Mouse (Mus musculus) mature B cell (primary cell): Measurements from ENCODE around the gene Gm12216.

ENCODE experiments used
- in situ Hi-C: fragments of 300-500 bp; cut with MboI; formaldehyde crosslinking; loops from 2 replicates; pipeline ENCODE4 v1.14.3; 2019

Gm12216 gene

GRCm38 (mm10) chr11:53821230-53821944, 37.7 kb downstream of the Gm12216 start:
- in situ Hi-C loops, result no loop called here

DNA sequence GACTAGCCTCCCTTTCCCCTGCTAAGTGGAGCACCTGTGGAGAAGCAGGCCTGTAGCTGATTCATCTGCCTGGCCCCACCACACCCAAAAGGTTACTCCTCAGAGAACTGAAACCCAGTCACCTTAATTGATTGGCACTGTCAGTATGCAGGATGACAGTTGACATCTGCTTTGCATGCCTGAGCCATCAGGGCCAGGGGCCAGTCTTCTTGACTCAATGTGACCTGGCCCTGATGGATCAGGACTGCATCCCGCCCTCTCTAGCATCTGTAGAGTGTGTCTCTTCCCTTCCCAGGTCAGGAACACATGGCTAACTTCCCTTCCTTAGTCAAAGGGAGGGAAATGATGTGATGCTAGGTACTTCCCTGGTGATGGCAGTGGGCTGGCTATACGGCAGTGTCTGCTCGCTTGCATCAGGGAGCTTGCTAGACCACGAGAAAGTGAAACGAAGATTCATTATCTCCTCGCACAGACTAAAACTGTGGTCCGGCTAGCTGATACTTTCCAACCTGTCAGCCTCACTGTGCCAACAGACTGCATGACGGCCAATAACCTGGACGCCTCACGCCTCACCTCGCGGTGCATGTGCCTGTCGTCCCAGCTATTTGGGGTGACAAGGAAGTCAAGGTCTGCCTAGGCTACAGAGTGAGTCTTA, 38.4 kb downstream of the Gm12216 start:
- in situ Hi-C loops, result no loop called here

GRCm38 (mm10) chr11:53819511-53819910, 39.5 kb downstream of the Gm12216 start:
- in situ Hi-C loops, result no loop called here

- in situ Hi-C loops, result no loop called here
Measured at GRCm38 (mm10) chr11:53818794-53819193, 40.3 kb downstream of the Gm12216 start.

GRCm38 (mm10) chr11:53816841-53817375, 42.1 kb downstream of the Gm12216 start:
- in situ Hi-C loops, result no loop called here

GRCm38 (mm10) chr11:53814810-53815209, 44.2 kb downstream of the Gm12216 start:
- in situ Hi-C loops, result no loop called here

- in situ Hi-C loops, result no loop called here
Measured at GRCm38 (mm10) chr11:53813001-53813868, 45.8 kb downstream of the Gm12216 start.

GRCm38 (mm10) chr11:53811312-53811711, 47.7 kb downstream of the Gm12216 start:
- in situ Hi-C loops, result no loop called here

GRCm38 (mm10) chr11:53810749-53811148, 48.3 kb downstream of the Gm12216 start:
- in situ Hi-C loops, result no loop called here

DNA sequence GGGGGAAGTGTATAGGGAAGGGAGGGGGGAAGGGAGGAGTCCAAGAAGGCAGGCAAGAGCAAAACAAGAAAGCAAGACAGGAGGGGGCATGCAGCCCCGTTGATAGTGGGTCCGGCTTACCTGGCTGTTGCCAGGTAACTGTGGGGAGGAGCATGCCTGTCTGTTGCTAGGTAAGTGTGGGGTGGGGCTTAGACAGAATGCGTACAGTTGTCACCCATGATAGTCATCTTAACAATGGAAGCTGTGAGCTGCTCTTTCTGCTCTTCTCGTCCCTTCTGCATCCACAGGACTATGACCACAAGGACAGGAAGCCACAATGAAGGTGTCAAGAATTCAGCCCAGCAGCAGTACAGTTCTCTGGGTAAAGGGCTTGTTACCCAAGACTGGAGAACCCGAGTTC, 48.9 kb downstream of the Gm12216 start:
- in situ Hi-C loops, result no loop called here

DNA sequence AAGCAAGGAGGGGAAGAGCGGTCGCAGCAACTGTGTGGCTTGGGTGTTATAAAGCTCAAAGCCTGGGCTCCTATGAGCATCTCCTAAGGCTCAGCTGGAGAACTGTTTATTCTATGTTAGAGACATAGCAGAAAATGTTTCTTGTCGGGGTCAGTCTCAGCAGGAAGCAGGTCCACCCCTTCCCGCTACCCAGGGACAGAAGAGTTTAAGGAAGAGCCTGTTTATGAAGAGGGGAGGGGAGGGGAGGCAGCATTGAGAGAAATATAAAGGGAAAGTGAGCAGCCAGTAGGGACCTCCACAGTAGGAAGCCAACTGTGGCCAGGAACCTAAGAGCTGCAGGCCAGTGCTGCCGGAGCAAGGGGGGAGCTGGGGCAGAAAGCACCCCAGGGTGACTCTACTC, 49.7 kb downstream of the Gm12216 start:
- in situ Hi-C loops, result no loop called here

- in situ Hi-C loops, result no loop called here
Measured at GRCm38 (mm10) chr11:53805786-53806185, 53.3 kb downstream of the Gm12216 start.

DNA sequence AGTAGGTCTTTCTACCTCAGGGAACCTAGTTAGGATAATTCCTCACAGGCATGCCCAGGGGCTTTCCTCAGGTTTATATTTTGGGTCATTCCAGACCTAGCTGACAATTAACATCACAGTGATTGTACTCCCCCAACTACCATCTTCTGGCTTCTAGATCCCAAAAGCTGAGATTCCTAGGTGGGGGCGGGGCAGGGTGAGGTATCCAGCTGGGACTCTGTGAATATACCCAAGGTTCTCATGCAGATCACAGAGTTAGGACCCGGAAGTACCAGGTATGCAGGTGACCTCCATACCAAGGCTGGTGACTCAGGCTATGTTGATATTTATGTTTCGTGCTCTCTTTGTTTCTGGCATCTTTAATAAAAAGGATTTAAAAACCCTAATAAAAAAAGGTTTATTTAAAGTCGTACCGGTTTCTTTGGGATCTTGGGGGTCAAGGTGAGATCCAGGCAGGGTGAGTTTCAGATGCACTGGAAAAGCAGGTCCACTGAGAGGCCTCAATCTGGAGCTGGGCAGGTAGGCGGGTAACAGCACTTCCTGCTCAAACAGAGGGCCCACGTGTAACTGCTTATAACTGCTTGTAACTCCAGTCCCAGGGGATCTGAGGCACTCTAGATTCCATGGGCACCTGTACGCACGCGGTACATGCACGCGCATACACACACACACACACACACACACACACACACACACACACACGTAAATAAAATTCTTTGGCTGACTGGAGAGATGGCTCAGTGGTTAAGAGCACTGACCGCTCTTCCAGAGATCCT, 54.3 kb downstream of the Gm12216 start:
- in situ Hi-C loops, result no loop called here

- in situ Hi-C loops, result no loop called here
Measured at GRCm38 (mm10) chr11:53803494-53803893, 55.6 kb downstream of the Gm12216 start.

GRCm38 (mm10) chr11:53803093-53803492, 56.0 kb downstream of the Gm12216 start:
- in situ Hi-C loops, result no loop called here

- in situ Hi-C loops, result no loop called here
Measured at GRCm38 (mm10) chr11:53800975-53801374, 58.1 kb downstream of the Gm12216 start.

DNA sequence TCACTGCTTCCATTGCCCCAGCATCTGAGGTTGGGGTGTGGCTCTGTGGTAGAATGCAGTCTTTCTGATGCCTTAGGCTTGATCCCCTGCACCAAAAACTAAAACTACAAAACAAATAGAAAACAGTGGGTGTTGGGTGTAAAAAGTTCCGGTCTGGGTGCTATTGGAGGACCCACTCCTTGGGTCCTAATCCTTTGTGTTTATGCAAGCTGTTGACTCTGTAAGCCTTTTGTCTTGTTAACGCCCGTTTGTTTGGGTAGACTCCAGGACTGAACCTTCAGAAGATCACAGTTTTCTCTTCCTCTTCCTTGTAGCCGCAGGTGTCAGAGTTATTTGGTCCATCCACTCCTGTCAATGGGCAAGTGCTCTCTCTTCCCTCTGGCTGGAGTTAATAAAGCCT, 59.0 kb downstream of the Gm12216 start:
- in situ Hi-C loops, result no loop called here

DNA sequence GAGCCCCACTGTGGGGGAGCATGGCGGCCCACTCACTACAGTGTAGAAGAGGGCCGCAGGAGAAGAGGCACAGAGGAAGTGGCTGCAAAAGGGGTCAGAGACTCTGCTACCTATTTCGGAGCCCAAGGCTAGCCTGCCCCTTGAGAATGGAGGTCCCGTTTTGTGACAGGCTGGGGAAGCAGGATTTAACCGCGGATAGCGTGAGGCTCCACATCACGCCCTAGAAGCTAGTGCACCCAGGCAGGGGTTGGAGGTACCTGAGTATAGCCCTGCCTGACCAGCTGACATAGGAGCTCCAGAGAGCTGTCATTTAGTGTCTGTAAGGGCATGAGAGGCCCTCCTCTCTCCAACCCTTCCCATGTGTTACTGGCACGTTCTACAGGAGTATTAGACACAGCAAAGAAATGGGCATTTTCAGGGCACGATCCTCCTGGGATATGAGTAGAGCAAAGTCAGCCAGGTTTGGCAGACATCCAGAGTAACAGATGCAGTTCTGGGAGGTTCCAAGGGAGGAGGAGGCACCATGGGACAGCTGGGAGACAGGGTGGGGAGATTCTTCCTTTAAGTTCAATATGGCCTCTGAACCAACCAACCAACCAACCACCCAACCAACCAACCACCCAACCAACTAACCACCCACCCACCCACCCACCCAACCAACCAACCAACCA, 60.9 kb downstream of the Gm12216 start:
- in situ Hi-C loops, result no loop called here

GRCm38 (mm10) chr11:53797386-53797920, 61.6 kb downstream of the Gm12216 start:
- in situ Hi-C loops, result no loop called here

DNA sequence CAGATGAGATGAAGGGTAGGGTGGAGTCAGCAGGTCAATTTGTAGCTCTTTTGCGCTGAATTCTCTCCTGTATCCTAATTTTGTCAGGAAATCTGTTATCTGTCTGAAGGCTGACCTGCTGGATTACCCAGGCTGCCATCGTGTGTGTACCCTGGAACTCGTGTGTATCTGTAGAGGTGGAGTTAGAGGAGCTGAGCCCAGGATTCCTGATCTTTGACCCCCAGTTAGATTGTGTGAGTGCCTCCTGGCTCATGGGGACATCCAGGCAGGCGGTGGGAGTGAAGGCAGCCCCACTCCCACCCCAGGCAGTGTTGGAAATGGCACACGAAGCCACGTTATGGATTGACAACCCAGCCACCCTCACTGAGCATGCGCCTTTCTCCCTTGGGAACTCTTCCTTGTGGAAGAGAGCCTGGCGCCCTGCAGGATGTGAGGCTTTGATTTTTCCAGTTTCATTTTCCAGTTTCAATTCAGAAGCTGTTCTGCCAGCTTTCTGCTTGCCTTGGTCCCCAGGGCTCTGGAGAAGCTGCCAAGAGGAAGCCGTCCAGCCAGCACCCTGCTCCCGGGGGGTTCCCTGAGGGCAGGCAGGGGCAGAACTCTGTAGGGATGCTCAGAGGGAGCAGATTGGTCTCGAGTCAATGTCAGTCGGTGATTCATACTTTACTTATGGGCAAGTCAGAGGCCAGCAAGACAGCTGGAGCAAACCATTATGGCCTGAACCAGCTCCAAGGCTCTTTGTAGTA, 62.5 kb downstream of the Gm12216 start:
- in situ Hi-C loops, result no loop called here
